Mouse (Mus musculus): Measurements from ENCODE around the gene Hps5. TPM values are rescaled to one million over a fixed set of nuclear protein-coding genes. Genes with fewer than 3 reads are reported as not detected.
"Not testable (repeated sequence)": the region's sequence is repeated elsewhere in the genome, so short reads cannot be mapped to it uniquely, and the experiment has no call there.

The Hps5 gene
- polyA plus RNA-seq, 1 experiment from 2014 or later: 24.5 TPM

DNA sequence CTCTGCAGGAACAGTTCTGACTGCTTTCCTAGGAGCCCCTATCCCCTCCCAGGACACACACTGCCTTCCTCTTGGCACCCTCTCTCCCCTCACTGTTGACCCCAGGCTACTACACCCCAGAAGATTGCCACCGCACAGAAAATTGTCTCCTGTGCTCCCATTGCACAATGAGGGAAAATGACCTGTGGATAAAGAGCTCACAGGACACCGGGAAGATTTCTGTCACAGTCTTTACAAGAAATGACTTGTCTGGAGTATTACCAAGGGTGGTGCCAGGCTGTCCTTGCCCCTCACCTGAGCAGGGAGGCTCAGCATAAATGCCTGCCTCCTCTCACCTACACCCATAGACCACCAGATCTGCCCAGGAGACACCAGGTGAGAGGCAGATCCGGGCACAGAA is 44.4 kb downstream of the Hps5 start, which contains the start of gene Saa2:
TSS of gene Saa2 (plus strand) at position 301 of the 400 bp plus-strand sequence.
- H3K9me3 ChIP-seq (ENCODE audit: low read depth, low read length): no peaks in the 10 kb centered on the region

DNA sequence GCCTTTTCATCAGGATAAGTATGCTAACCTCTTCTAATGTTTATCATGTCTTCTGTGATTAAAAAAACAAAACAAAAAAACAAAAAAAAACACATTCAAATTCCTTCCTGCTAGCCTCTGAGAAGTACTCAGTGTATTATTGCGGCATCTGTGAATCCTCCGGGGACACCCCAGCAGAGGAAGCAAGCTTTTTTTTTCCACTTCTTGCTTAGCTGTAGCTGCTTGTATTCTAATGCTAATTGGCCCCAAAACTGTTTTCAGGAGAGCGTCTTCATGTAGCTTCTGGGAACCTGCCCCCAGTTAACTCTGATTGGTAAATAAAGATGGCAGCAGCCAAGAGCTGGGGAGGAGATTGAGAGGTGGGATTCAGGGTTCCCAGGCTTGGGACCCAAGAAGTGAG is 47.4 kb downstream of the Hps5 start:
- 59% methylated on average over 3 of the region's 3 CpGs for WGBS
- TF ChIP-seq CTCF (IDR thresholded peaks at IDR 0.05; ENCODE audit: low read depth): no peak
- ATAC-seq (ENCODE audit: insufficient read depth): no peak
- DNase-seq: no peak
- H3K9me3 ChIP-seq (ENCODE audit: low read depth, low read length): no peaks in the 10 kb centered on the region
- no peak overlapping the region for H3K9ac ChIP-seq
- no peaks in the 10 kb centered on the region for H3K4me1 ChIP-seq (ENCODE audit: insufficient read depth)
- H3K27ac ChIP-seq (ENCODE audit: low read depth): no peak overlapping the region
- no peaks in the 10 kb centered on the region for H3K27me3 ChIP-seq (ENCODE audit: insufficient read depth, low read length)
- H3K4me3 ChIP-seq (ENCODE audit: low read depth, low read length): no peak overlapping the region
- H3K36me3 ChIP-seq (ENCODE audit: insufficient read depth): no peaks in the 10 kb centered on the region
- H3K4me2 ChIP-seq: no peak overlapping the region

More for the DNA sequence above, 44.4 kb downstream of the Hps5 start, which contains the start of gene Saa2:
- no peaks in the 10 kb centered on the region for H3K4me1 ChIP-seq (ENCODE audit: insufficient read depth)
- H3K4me3 ChIP-seq (ENCODE audit: low read depth, low read length): no peak within 1 kb of the TSS
- no peaks in the 10 kb centered on the region for H3K27me3 ChIP-seq (ENCODE audit: insufficient read depth, low read length)
- no peak within 1 kb of the TSS for H3K9ac ChIP-seq
- 60% methylated on average over 3 of the region's 3 CpGs for WGBS
- H3K4me2 ChIP-seq: no peak within 1 kb of the TSS
- H3K27ac ChIP-seq (ENCODE audit: low read depth): no peak within 1 kb of the TSS
- ATAC-seq (ENCODE audit: insufficient read depth) (no peak), DNase-seq (no peak)
- TF ChIP-seq CTCF (IDR thresholded peaks at IDR 0.05; ENCODE audit: low read depth): no peak
- no peaks in the 10 kb centered on the region for H3K36me3 ChIP-seq (ENCODE audit: insufficient read depth)

DNA sequence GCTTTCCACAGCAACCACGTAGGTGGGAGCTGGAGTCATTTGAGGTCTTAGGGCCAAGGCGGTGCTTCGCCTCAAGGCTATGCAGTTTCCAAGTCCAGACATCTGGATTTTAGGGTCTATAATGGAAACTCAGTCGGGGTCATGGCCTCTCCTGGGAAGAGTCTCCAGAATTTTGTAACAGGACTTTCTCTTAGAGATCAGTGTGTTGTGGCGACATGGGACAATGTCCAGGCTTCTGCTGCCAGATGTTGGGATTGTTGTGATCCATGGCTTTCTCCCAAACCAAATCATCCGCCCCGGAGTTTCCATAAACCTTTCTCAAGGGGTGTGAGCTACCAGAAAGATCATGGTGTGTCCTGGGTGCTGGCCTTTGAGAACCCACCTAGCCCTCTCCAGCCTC is 49.5 kb downstream of the Hps5 start:
- DNase-seq: no peak
- 81% methylated on average over 7 of the region's 7 CpGs for WGBS

DNA sequence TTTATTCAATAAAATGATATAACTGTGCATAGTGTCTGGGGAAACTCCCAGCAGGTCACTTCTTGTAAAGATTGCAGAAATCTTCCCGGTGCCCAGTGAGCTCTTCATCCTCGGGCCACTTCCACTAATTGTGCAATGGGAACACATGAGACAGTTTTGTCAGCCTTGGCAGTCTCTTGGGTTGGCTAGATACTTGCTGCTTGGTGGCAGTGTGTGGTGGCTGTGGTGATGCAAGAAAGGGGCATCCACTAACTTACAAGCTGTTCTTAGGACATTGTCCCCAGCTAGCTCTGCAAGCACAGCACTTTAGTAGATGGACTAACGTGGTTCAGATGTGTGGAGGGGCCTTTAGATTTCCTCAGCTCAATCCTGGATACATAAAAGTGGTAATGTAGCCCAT is 50.0 kb downstream of the Hps5 start:
- no peak for TF ChIP-seq CTCF (IDR thresholded peaks at IDR 0.05; ENCODE audit: low read depth)
- WGBS: 76% methylated on average over 3 of the region's 3 CpGs

More for the DNA sequence above, 49.5 kb downstream of the Hps5 start:
- ATAC-seq (ENCODE audit: insufficient read depth): no peak
- H3K36me3 ChIP-seq (ENCODE audit: insufficient read depth): no peaks in the 10 kb centered on the region
- no peak overlapping the region for H3K4me2 ChIP-seq
- no peak overlapping the region for H3K9ac ChIP-seq
- no peaks in the 10 kb centered on the region for H3K4me1 ChIP-seq (ENCODE audit: insufficient read depth)
- TF ChIP-seq CTCF (IDR thresholded peaks at IDR 0.05; ENCODE audit: low read depth): no peak
- H3K4me3 ChIP-seq (ENCODE audit: low read depth, low read length): no peak overlapping the region
- H3K27ac ChIP-seq (ENCODE audit: low read depth): no peak overlapping the region
- no peaks in the 10 kb centered on the region for H3K27me3 ChIP-seq (ENCODE audit: insufficient read depth, low read length)
- no peaks in the 10 kb centered on the region for H3K9me3 ChIP-seq (ENCODE audit: low read depth, low read length)

DNA sequence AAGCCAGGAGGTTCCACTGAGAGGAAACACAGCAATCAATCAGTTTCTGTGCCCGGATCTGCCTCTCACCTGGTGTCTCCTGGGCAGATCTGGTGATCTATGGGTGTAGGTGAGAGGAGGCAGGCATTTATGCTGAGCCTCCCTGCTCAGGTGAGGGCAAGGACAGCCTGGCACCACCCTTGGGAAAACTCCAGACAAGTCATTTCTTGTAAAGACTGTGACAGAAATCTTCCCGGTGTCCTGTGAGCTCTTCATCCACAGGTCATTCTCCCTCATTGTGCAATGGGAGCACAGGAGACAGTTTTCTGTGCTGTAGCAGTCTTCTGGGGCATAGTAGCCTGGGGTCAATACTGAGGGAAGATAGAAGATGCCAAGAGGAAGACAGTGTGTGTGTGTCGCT is 53.0 kb downstream of the Hps5 start, which contains the start of gene Saa1:
TSS of gene Saa1 (minus strand) at position 101 of the 400 bp plus-strand sequence.
- not testable (repeated sequence) for H3K36me3 ChIP-seq (ENCODE audit: insufficient read depth); H3K4me2 ChIP-seq; DNase-seq; H3K27ac ChIP-seq (ENCODE audit: low read depth); H3K9ac ChIP-seq; H3K9me3 ChIP-seq (ENCODE audit: low read depth, low read length); ATAC-seq (ENCODE audit: insufficient read depth); H3K4me1 ChIP-seq (ENCODE audit: insufficient read depth); H3K27me3 ChIP-seq (ENCODE audit: insufficient read depth, low read length); H3K4me3 ChIP-seq (ENCODE audit: low read depth, low read length)
- 62% methylated on average over 3 of the region's 3 CpGs for WGBS

More for the DNA sequence above, 50.0 kb downstream of the Hps5 start:
- Histone ChIP-seq H3K4me3 (ENCODE audit: low read depth, low read length) (no peak overlapping the region), H3K9ac (no peak overlapping the region), H3K4me2 (no peak overlapping the region), H3K4me1 (ENCODE audit: insufficient read depth) (no peaks in the 10 kb centered on the region), H3K27me3 (ENCODE audit: insufficient read depth, low read length) (no peaks in the 10 kb centered on the region), H3K27ac (ENCODE audit: low read depth) (no peak overlapping the region), H3K36me3 (ENCODE audit: insufficient read depth) (no peaks in the 10 kb centered on the region), H3K9me3 (ENCODE audit: low read depth, low read length) (no peaks in the 10 kb centered on the region)
- ATAC-seq (ENCODE audit: insufficient read depth) (no peak), DNase-seq (no peak)

DNA sequence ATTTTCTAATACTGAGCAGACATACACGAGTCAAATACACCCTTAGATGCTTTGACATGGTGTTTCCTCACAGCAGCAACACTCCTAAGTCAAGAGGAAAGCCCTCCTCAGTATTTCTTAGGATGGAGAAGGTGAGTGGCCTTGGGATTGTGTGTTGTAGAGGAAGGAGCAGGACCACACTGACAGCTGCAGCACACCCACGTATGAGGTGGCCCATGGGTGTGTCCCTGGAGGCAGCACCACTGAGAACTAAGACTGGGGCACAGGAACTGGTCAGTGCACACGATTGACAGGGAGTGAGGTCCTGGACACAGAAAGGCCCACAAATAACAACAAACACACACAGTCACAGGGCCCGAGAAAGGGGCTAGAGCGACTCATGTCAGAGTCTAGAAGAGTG is 55.8 kb downstream of the Hps5 start:
- not testable (repeated sequence) for H3K9ac ChIP-seq; H3K4me3 ChIP-seq (ENCODE audit: low read depth, low read length); H3K9me3 ChIP-seq (ENCODE audit: low read depth, low read length); H3K27ac ChIP-seq (ENCODE audit: low read depth); H3K4me1 ChIP-seq (ENCODE audit: insufficient read depth); ATAC-seq (ENCODE audit: insufficient read depth); H3K27me3 ChIP-seq (ENCODE audit: insufficient read depth, low read length); H3K36me3 ChIP-seq (ENCODE audit: insufficient read depth); DNase-seq; H3K4me2 ChIP-seq
- WGBS: 68% methylated on average over 5 of the region's 5 CpGs

DNA sequence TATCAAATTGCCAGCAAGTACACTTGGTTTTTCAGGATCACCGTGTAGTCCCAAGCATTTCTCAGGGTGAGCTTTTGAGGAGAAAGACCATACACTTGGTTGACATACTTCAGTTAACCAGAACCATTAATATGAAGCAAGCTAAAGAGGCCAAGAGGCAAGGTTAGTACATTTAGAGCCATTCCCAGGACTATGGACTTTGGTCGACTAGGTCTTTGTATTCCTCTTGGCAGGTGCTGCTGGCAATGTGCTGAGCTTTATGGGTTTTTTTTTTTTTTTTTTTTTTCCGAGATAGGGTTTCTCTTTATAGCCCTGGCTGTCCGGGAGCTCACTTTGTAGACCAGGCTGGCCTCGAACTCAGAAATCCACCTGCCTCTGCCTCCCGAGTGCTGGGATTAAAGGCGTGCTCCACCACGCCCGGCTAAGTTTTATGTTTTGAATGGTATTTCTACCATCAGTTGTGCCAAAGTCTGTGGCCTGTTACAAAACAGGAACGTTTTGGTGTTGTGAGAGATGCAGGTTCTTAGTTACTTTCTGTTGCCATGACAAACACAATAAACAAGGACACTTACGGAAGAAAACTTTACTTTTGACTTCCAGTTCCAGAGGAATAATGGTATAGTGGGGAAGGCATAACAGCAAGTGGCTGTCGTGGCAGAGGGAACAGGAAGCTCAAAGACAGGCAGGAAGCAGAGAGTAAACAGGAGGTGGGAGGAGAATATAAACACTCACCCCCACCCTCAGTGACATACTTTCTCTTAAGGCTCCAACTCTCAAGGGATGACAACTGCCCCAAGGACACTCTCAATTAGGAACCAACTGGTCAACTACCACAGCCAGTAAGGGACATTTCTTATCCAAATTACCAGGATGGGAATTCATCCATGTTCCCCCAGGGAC is 57.1 kb downstream of the Hps5 start:
- no peaks in the 10 kb centered on the region for H3K4me1 ChIP-seq (ENCODE audit: insufficient read depth)
- H3K27me3 ChIP-seq (ENCODE audit: insufficient read depth, low read length): no peaks in the 10 kb centered on the region
- H3K9ac ChIP-seq: no peak overlapping the region
- no peak for TF ChIP-seq CTCF (IDR thresholded peaks at IDR 0.05; ENCODE audit: low read depth)
- DNase-seq: peak; percentile 18
- H3K4me3 ChIP-seq (ENCODE audit: low read depth, low read length): no peak overlapping the region
- no peak overlapping the region for H3K27ac ChIP-seq (ENCODE audit: low read depth)
- no peak overlapping the region for H3K4me2 ChIP-seq
- no peaks in the 10 kb centered on the region for H3K9me3 ChIP-seq (ENCODE audit: low read depth, low read length)
- no peaks in the 10 kb centered on the region for H3K36me3 ChIP-seq (ENCODE audit: insufficient read depth)
- WGBS: 77% methylated on average over 12 of the region's 12 CpGs
- ATAC-seq (ENCODE audit: insufficient read depth): no peak

Data from lung, embryonic 14.5 days (tissue).